Mouse (Mus musculus) E14TG2a.4 (cell line): ENCODE measurements at regions not wholly inside any gene's neighbourhood (a gene's known extent, or its start where the extent isn't known, plus 50 kb on each side); places are given as distances from the start of the nearest gene placed in this dataset.

ENCODE experiments used
- H3K27me3 ChIP-seq: 2 replicates; pipeline ENCODE4 v1.6.1; 2014; ENCODE audit warnings: low read length, control low read depth; ENCODE audit not compliant: insufficient read depth
- H3K36me3 ChIP-seq: 2 replicates; pipeline ENCODE4 v1.6.1; 2014; ENCODE audit warnings: low read length, control low read depth; ENCODE audit not compliant: insufficient read depth
- H3K4me1 ChIP-seq: replicated peaks from 2 replicates; pipeline ENCODE4 v1.6.1; 2014; ENCODE audit warnings: low read depth, low read length, control low read depth
- H3K4me3 ChIP-seq: replicated peaks from 2 replicates; pipeline ENCODE4 v1.5.1; 2014; ENCODE audit warnings: mild to moderate bottlenecking, low read length
- H3K9me3 ChIP-seq: 2 replicates; pipeline ENCODE4 v1.6.1; 2014; ENCODE audit warnings: low read length, control low read depth
- CTCF ChIP-seq: conservative IDR thresholded peaks from 2 replicates; pipeline ENCODE4 v1.5.1; 2014; ENCODE audit warnings: low read length
- NANOG ChIP-seq: IDR thresholded peaks from 2 replicates; pipeline ENCODE4 v1.6.1; 2014; ENCODE audit warnings: borderline replicate concordance, low read length, mixed read lengths
- POU5F1 ChIP-seq: IDR thresholded peaks from 2 replicates; pipeline ENCODE4 v1.6.1; 2014; ENCODE audit warnings: low read length, borderline replicate concordance

GRCm38 (mm10) chr14:60485889-60486274, 112.8 kb downstream of the Amer2 start:
- Histone ChIP-seq H3K9me3 (no peaks in the 10 kb centered on the region), H3K36me3 (no peaks in the 10 kb centered on the region), H3K27me3 (peaks cover 28% of the 10 kb centered on the region), H3K4me3 (peak overlapping the region; percentile 77), H3K4me1 (peaks cover 41% of the 10 kb centered on the region)
- TF ChIP-seq POU5F1 (no peak), CTCF (no peak), NANOG (no peak)

- H3K4me1 ChIP-seq: peaks cover 41% of the 10 kb centered on the region
- TF ChIP-seq NANOG (no peak), CTCF (no peak), POU5F1 (no peak)
- peaks cover 26% of the 10 kb centered on the region for H3K27me3 ChIP-seq
- H3K36me3 ChIP-seq: no peaks in the 10 kb centered on the region
- H3K9me3 ChIP-seq: no peaks in the 10 kb centered on the region
- H3K4me3 ChIP-seq: no peak overlapping the region
These were observed 113.3 kb downstream of the Amer2 start for GRCm38 (mm10) chr14:60486278-60486935.

DNA sequence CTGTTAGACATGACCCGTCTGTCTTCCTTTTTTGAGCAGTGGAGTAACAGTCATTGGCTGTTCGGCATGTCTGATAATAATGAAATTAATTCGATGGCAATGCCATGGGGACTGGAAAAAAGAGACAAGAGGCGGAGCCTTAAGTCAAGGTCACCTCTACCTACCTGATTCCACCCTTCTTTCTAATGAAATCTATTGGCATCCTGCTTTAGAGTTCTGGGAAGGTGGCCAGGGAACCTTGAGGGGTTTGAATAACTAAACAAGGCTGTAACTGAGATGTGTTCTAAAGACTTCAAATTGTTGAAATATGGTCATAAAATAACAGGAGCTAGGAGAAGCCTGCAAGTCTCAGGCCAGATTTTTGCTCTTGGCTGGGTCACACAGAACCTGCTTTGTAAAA, 116.1 kb downstream of the Amer2 start:
- H3K9me3 ChIP-seq: no peaks in the 10 kb centered on the region
- H3K36me3 ChIP-seq: no peaks in the 10 kb centered on the region
- peaks cover 16% of the 10 kb centered on the region for H3K27me3 ChIP-seq
- TF ChIP-seq NANOG (no peak), CTCF (no peak), POU5F1 (no peak)
- H3K4me1 ChIP-seq: peaks cover 41% of the 10 kb centered on the region
- no peak overlapping the region for H3K4me3 ChIP-seq

- TF ChIP-seq CTCF (no peak), NANOG (no peak), POU5F1 (no peak)
- Histone ChIP-seq H3K4me1 (peaks cover 28% of the 10 kb centered on the region), H3K4me3 (no peak overlapping the region), H3K36me3 (no peaks in the 10 kb centered on the region), H3K9me3 (no peaks in the 10 kb centered on the region), H3K27me3 (0 out of 2 replicates have a peak, but pooled peaks cover 2% of the 10 kb centered on the region)
These were observed 117.8 kb downstream of the Amer2 start for GRCm38 (mm10) chr14:60490886-60491285.

GRCm38 (mm10) chr14:60495441-60495840, 122.4 kb downstream of the Amer2 start:
- Histone ChIP-seq H3K4me3 (no peak overlapping the region), H3K36me3 (no peaks in the 10 kb centered on the region), H3K4me1 (no peaks in the 10 kb centered on the region), H3K9me3 (no peaks in the 10 kb centered on the region), H3K27me3 (peaks cover 4% of the 10 kb centered on the region; the same call in 1 of the 2 replicates)
- TF ChIP-seq POU5F1: no peak
- TF ChIP-seq NANOG: no peak
- TF ChIP-seq CTCF: no peak

GRCm38 (mm10) chr14:60502552-60502951, 129.5 kb downstream of the Amer2 start:
- no peaks in the 10 kb centered on the region for H3K36me3 ChIP-seq
- no peaks in the 10 kb centered on the region for H3K4me1 ChIP-seq
- H3K9me3 ChIP-seq: no peaks in the 10 kb centered on the region
- no peak overlapping the region for H3K4me3 ChIP-seq
- peaks cover 4% of the 10 kb centered on the region; the same call in 1 of the 2 replicates for H3K27me3 ChIP-seq
- TF ChIP-seq POU5F1: no peak
- TF ChIP-seq CTCF: no peak
- no peak for TF ChIP-seq NANOG

- H3K4me3 ChIP-seq: no peak overlapping the region
- no peak for TF ChIP-seq POU5F1
- no peak for TF ChIP-seq CTCF
- no peak for TF ChIP-seq NANOG
- H3K36me3 ChIP-seq: no peaks in the 10 kb centered on the region
- no peaks in the 10 kb centered on the region for H3K27me3 ChIP-seq
- H3K9me3 ChIP-seq: no peaks in the 10 kb centered on the region
- H3K4me1 ChIP-seq: no peaks in the 10 kb centered on the region
These were observed 128.7 kb upstream of the Spata13 start for GRCm38 (mm10) chr14:60505066-60505465.

- H3K9me3 ChIP-seq: no peaks in the 10 kb centered on the region
- no peaks in the 10 kb centered on the region for H3K36me3 ChIP-seq
These were observed 127.5 kb upstream of the Spata13 start for GRCm38 (mm10) chr14:60506296-60506695.

More at GRCm38 (mm10) chr14:60506296-60506695, 127.5 kb upstream of the Spata13 start:
- Histone ChIP-seq H3K4me1 (no peaks in the 10 kb centered on the region), H3K4me3 (no peak overlapping the region), H3K27me3 (no peaks in the 10 kb centered on the region; the same call in 1 of the 2 replicates)
- TF ChIP-seq CTCF: no peak
- TF ChIP-seq POU5F1: no peak
- TF ChIP-seq NANOG: no peak
